Mouse (Mus musculus): ENCODE measurements around the gene Slc35e2.

DNA sequence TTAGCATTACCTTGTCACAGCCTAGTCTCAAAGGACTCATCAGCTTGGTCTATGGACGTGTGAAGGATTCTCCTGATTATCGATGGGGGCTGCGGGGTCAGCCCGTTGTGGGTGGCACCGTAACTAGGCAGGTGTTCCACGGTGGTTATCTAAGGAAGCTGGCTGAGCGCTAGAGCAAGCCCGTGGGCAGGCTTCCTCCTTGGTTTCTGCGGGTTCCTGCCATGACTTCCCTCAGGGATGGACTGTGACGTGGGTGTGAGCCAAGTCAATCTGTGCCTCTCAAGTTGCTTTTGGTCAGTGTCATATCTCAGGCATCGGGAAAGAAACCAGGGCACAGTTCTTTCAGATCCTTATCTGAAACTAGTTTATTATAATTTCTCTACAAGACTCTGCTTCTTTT lies 26.3 kb upstream of the Slc35e2 start:
- TF ChIP-seq TAL1 (conservative IDR thresholded peaks at IDR 0.05; ENCODE audit: low read depth, low read length) = no peak
- no peak for TF ChIP-seq CTCF (IDR thresholded peaks at IDR 0.05; ENCODE audit: low read depth, low read length)
- TF ChIP-seq POLR2AphosphoS5 (IDR thresholded peaks at IDR 0.05; ENCODE audit: insufficient replicate concordance, low read depth, low read length) = no peak
- no peak for TF ChIP-seq GATA1 (IDR thresholded peaks at IDR 0.05; ENCODE audit: borderline replicate concordance, low read length)
- no peak for TF ChIP-seq GATA2 (IDR thresholded peaks at IDR 0.05; ENCODE audit: borderline replicate concordance, low read depth, low read length)

Measured in G1E (cell line).